Mouse (Mus musculus) forelimb bud, embryonic 11.5 days (tissue): ENCODE measurements at regions not wholly inside any gene's neighbourhood (a gene's known extent, or its start where the extent isn't known, plus 50 kb on each side); places are given as distances from the start of the nearest gene placed in this dataset.

Experiments used
- DNase-seq: peaks from one replicate; pipeline ENCODE4 v3.0.0-alpha.2; 2012; ENCODE audit warnings: low read depth, low spot score

GRCm38 (mm10) chr5:83533901-83534300 lies 178.9 kb upstream of the Tecrl start:
- DNase-seq: no peak

DNA sequence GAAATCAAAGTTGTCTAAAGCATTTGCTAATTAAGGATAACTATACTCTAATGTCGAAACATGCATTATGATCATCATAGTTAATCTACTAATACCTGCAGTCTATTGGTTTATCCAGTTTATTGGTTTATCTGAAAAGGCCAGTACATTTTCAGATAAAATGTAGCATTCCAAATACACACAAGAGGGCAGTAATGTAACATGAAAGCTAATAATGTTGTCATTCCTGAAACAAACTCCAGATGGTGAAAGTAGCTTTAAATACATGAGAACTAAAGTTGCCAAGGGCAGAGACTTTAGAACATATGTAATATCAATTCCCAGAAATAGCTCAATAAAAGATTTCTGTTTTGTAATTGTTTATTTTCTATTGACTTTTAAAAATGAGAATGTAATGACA lies 163.7 kb upstream of the Tecrl start:
- DNase-seq: peak; percentile 39

- DNase-seq: peak; percentile 48
These were observed 129.1 kb upstream of the Tecrl start for GRCm38 (mm10) chr5:83484135-83484534.

DNA sequence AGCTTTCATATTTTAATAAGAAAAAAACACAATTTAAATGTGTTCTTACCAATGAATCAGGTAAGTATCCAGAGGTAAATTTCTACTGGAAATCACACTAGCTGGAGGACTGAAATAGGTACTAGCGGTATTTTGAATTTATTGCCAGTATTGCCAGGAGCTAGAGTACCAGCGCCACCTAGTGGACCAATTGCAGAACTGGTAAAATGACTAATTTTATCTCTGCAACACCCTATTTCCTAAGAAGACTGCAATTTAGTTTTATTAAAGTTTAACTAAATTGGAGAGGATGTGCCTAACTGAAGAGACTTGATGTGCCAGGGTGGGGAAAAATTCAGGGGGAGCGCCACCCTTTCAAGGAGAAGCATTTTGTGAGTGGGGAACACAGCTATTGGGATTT lies 85.3 kb upstream of the Tecrl start:
- peak; percentile 62 for DNase-seq

DNA sequence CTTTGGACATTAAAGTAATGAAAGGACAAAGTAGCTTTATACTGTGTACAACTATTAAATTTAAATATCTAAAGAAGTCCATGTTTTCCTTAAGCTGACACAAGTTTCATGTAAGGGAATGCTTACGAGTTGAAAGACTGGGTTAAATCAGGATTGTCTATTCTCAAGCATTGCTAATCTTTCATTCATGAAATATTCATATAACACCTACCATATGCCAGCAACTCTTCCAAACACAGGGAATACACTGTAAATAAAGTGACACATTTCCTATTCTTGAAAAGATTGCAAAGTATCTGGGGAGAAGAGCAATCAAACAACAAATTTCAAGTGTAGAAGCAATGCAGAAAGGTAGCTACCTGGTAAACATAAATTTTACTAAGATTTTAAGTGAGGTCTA lies 81.5 kb upstream of the Tecrl start:
- no peak for DNase-seq

GRCm38 (mm10) chr5:83421708-83422107 lies 66.7 kb upstream of the Tecrl start:
- no peak for DNase-seq

DNA sequence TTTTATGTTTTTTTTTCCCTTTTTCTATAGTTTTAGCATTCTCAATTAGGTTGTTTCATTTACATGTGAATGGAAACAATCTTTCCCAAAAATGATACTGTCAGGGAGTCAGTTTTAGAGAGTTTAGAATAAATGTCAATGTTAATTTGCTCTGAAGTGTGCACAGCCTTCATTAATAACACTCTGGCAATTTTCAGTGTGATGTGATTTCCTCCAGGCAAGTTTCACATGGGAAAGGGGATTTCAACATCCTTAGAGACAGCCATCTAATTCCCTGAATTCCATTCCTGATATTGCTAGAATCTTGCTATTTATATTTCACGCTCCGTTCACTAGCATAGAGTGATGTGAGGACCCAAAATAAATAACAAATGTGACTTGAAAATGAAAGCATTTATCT lies 55.2 kb upstream of the Tecrl start:
- no peak for DNase-seq

DNA sequence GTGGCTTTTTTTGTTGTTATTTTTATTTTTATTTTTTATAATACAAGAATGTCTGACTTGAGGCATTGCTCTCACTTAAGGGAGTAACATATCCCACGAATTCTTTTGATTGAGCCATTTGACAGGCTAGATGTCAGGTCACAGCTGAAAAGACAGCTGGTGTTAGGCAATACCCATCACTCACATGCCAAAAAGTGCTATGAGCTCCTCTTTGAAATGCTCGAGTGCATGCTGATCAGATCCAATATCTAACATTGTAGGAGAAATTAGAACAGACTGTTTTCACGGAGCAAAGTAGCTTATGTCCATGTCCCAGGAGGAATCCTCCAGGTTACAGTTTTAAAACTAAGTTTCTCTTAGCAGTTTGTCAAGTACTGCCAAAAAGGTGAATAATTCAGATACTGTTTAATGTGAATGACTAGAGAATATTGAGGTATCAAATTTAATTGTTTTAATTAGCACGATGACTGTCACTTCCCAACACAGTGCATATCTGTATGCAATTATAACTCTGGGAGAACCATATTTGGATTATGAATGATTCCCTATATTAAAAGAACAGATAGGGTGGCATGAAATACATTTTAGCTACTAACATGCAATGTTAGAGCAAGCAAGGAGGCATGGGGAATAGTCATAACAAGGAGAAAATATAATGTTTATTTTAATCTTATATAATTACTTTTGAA lies 50.4 kb upstream of the Tecrl start:
- no peak for DNase-seq
